Mouse (Mus musculus): ENCODE results near the gene Hist1h3f.
A peak's percentile ranks its signal among the peaks of the same experiment; 100 is the strongest.
"Not testable (repeated sequence)": the region's sequence is repeated elsewhere in the genome, so short reads cannot be mapped to it uniquely, and the experiment has no call there.

The Hist1h3f gene

GRCm38 (mm10) chr13:23561531-23561882, 17.7 kb downstream of the Hist1h3f start:
- DNase-seq (ENCODE audit: low read depth in 1 of 2, low spot score in 2 of 2): not testable (repeated sequence)

DNA sequence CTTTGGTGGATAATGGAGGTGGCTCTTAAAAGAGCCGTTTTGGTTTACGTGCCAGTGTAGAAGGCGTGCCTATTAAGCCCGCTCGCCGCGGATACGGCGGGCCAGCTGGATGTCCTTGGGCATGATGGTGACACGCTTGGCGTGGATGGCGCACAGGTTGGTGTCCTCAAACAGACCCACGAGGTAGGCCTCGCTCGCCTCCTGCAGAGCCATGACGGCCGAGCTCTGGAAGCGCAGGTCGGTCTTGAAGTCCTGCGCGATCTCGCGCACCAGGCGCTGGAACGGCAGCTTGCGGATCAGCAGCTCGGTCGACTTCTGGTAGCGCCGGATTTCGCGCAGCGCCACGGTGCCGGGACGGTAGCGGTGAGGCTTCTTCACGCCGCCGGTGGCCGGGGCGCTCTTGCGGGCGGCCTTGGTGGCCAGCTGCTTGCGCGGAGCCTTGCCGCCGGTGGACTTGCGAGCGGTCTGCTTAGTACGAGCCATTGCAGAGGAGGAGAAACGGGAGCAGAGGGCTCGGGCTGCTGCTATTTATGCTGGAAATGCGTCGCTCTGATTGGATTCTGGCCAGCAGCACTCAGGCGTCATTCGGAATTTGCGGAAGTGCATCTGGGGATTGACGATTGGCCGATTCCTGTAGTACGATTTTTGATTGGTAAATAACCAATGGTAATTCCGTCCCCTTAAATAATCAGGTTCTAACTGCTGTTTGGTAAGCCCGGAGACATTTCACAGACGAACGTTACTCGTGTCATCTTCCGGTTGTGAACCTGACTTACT, 18.2 kb downstream of the Hist1h3f start, which contains the start of gene Hist1h3e:
TSS of gene Hist1h3e (minus strand) at position 487 of the 777 bp plus-strand sequence.
- DNase-seq (ENCODE audit: low read depth in 1 of 2, low spot score in 2 of 2): peak; percentile 91 to 94

DNA sequence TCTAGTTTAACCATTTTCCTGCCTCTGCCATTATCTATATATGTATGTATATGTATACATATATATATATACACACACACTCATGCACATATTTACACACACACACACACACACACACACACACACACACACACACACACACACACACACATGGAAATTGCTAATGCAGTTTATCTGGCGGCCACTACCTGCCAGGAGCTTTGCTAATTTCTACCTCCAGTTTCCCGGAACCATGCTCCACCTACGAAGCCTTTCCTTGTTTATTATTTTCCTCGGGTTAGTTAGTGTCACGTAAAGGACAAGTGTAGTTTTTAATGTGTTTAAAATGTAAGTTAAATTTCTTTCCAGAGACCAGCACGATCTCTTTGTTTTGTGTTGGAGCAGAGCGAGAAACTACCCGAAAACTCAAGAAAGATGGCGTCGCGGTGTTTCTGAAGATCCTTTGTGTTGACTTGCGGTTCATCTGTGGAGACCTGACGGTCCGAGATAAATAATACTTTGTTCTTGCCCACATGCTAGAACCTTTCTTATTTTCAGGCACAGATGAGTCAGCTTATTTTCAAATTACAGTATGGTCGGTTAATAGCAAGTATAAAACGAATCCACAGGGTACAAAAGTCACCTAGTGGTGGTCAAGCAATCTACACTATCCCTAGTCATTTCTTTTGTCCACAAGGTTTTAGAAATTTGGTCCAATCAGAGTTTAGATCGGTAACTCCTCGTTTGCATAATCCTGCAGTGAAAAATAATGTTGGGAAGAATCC, 19.0 kb downstream of the Hist1h3f start:
- DNase-seq (ENCODE audit: low read depth in 1 of 2, low spot score in 2 of 2): peak in 1 of 2 experiments; percentile 26

DNA sequence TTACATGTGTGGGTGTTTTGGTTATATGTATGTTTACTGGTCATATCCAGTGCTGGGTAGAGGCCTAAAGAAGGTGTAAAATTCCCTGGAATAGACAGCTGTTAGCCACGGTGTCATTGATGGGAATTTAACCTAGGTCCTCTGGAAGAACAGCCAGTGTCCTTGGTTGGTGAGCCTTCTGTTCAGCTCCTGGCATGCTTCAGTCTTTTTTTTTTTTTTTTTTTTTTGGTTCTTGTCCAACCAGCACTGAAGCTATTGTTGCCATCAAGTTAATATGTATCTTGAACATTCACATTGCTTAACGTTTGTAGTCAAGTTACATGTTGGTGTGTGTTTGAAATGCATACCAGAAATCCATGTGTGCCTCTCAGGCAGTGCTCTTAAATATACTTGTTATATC, 20.6 kb downstream of the Hist1h3f start:
- DNase-seq (ENCODE audit: low read depth in 1 of 2, low spot score in 2 of 2): no peak

GRCm38 (mm10) chr13:23570261-23571021, 26.6 kb downstream of the Hist1h3f start:
- DNase-seq (ENCODE audit: low read depth in 1 of 2, low spot score in 2 of 2): not testable (repeated sequence)

- DNase-seq (ENCODE audit: low read depth in 1 of 2, low spot score in 2 of 2): peak in 1 of 2 experiments; percentile 54
These were observed 27.2 kb downstream of the Hist1h3f start, which contains the start of the genes Hist1h2ae and Hist1h2bg for GRCm38 (mm10) chr13:23571022-23571503. Gene Hist1h2ae, minus strand, starts transcription at chr13:23571220. Gene Hist1h2bg, plus strand, starts transcription at chr13:23571396.

- DNase-seq (ENCODE audit: low read depth in 1 of 2, low spot score in 2 of 2): not testable (repeated sequence)
These were observed 27.8 kb downstream of the Hist1h3f start for GRCm38 (mm10) chr13:23571504-23572217.

DNA sequence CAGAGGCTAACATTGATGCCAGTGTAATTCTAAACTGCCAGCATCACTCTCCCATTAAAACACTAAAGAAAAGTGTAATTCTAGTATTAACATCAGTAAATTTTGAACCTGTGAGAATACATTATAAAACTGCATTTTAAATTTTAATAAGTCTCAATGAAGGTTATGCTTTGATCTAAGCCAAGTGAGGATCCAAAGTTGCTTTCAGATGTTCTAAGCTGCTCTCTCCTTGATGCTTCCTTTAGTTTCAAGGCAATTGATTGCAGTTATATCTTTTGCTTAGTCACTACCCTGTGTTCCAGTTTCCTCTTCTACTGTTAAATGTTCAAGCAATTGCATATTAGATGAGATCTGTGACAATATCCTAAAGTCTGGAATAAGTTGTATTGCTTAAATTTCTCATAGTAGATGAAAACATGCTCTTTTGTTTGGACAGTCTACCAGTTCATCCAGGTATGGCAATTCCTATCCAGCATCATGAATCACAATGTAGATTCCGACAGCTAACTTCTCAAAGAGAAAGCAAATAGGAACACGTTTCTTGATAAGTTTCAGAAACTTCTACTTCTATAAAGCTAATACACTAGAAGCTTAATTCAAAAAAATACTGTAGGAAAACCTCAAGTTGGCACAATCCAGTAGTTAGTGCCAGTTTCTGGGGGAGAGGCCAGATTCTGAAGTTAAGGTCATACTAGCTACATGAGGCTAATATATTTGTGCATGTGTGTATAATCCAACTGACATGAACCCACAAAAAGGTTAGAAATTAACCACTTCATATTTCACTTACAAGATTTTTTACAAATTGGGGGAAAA, 28.6 kb downstream of the Hist1h3f start:
- no peak for DNase-seq (ENCODE audit: low read depth in 1 of 2, low spot score in 2 of 2)

- not testable (repeated sequence) for DNase-seq (ENCODE audit: low read depth in 1 of 2, low spot score in 2 of 2)
These were observed 29.4 kb downstream of the Hist1h3f start for GRCm38 (mm10) chr13:23573034-23573897.

- DNase-seq (ENCODE audit: low read depth in 1 of 2, low spot score in 2 of 2): peak; percentile 82 to 87
These were observed 30.2 kb downstream of the Hist1h3f start, which contains the start of the genes Hist1h2bf and Hist1h2ad for GRCm38 (mm10) chr13:23573898-23574524. Gene Hist1h2bf, minus strand, starts transcription at chr13:23574196. Gene Hist1h2ad, plus strand, starts transcription at chr13:23574381.

DNA sequence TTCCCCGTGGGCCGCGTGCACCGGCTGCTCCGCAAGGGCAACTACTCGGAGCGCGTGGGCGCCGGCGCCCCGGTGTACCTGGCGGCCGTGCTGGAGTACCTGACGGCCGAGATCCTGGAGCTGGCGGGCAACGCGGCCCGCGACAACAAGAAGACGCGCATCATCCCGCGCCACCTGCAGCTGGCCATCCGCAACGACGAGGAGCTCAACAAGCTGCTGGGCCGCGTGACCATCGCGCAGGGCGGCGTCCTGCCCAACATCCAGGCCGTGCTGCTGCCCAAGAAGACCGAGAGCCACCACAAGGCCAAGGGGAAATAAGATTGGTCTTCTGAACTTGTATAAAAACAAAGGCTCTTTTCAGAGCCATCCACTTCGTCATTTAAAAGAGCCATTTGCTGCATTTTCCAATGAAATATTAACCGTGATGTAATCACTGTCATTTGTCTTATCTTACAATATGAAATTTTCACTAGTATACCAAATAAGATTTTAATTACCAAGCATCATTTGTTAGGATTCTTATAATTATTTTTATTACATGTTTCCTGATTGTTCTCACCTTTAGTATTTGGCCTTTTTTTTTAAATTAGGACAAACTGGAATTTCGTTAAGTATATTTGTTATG, 30.8 kb downstream of the Hist1h3f start:
- not testable (repeated sequence) for DNase-seq (ENCODE audit: low read depth in 1 of 2, low spot score in 2 of 2)

DNA sequence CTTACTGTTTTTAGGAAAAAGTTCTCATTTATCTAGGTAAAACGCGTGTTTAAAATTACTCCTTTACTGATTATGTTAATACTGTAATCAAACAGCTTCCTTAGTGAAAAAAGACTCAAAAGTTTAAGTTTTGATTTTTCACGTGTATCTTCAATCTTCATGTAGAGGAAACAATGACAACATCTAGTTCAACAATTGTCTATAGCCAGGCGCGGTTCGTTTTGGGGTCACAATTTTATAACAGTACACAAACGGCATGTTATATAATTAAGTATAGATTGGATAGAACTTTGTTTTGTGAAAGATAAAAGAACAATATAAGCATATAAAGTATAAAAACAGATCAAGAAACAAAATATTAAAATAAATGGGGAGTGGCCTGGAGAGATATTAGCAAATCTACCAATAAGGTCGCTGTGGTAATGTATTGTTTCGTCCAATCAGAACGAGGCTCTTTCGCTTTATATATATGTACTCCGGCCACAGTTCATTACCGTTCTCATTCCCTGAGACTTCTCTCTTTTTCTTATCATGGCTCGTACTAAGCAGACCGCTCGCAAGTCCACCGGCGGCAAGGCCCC, 31.5 kb downstream of the Hist1h3f start, which contains the start of gene Hist1h3d:
TSS of gene Hist1h3d (plus strand) at position 493 of the 581 bp plus-strand sequence.
- peak in 1 of 2 experiments; percentile 61 for DNase-seq (ENCODE audit: low read depth in 1 of 2, low spot score in 2 of 2)

DNA sequence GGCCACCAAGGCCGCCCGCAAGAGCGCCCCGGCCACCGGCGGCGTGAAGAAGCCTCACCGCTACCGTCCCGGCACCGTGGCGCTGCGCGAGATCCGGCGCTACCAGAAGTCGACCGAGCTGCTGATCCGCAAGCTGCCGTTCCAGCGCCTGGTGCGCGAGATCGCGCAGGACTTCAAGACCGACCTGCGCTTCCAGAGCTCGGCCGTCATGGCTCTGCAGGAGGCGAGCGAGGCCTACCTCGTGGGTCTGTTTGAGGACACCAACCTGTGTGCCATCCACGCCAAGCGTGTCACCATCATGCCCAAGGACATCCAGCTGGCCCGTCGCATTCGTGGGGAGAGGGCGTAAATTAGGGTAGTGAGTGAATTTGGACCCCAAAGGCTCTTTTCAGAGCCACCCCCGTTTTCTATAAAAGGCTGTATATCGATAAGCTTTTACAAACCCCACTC, 32.0 kb downstream of the Hist1h3f start:
- not testable (repeated sequence) for DNase-seq (ENCODE audit: low read depth in 1 of 2, low spot score in 2 of 2)

GRCm38 (mm10) chr13:23576351-23576881, 32.6 kb downstream of the Hist1h3f start:
- DNase-seq (ENCODE audit: low read depth in 1 of 2, low spot score in 2 of 2): no peak

DNA sequence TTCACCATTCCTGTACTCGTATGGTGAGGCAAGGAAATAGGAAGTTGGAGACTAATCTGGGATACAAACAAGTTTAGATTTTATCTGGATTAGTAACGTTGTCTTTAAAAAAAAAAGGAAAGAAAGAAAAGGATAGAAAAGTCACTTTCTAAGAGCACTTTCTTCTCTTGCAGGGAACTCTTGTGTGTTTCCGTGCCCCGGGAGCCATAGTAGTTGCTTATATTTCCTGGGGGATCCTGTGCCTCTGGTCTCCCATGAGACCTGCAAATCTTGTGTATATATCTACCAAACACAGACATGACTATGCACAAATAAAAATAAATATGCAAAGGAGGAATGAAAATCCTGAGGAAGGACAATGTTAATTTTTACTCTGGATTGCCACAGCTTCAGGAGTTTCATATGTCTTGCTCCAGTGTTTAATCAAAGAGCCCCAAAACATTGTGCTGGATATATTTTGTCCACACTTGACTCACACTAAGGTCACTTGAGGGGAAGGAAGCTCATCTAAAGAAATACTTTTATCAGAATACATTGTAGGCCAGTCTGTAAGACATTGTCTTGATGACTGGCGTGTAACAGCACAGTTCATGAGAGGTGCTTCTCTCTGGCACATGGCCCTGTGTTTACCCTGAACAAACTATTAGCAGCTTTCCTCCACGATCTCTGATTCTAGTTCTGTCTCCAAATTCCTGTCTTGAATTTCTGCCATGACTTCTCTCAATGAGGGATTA, 33.2 kb downstream of the Hist1h3f start:
- DNase-seq (ENCODE audit: low read depth in 1 of 2, low spot score in 2 of 2): no peak

DNA sequence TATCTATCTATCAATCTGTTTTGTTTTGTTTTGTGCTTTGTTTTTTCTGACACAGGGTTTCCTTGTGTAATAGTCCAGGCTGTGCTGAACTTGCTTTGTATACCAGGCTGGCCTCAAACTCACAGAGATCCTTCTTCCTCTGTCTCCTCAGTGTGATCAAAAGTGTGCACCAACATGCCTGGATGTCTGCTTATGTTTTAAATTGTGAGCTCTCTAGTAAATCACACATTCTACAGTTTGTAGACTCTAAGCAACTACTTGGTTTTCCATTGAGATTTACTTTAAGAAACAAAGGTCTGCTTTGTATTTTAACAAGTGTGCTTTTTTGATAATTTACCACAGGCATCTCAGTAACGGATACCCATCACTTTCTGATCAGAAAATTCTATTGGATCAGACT, 34.0 kb downstream of the Hist1h3f start:
- DNase-seq (ENCODE audit: low read depth in 1 of 2, low spot score in 2 of 2): no peak

All from monocyte, adult 2 months (primary cell).